Comparison of ENCODE assay signal across 8 mouse cellular contexts in genomic region chr9:71092038-71092437, GRCm38 (mm10).
A peak's percentile ranks its signal among the peaks of the same experiment; 100 is the strongest.
DNase-seq lines count a peak whose midpoint lies in the region; ATAC-seq lines count a peak whose summit lies in the region.

No protein-coding gene starts in this region.

- ATAC-seq in frontal cortex, adult (ENCODE audit: low TSS enrichment), result peak; percentile 72
- ATAC-seq in neural tube, embryonic 15.5 days (ENCODE audit: low FRiP score), result no peak
- ATAC-seq in hindbrain, embryonic 16.5 days, result 0 out of 2 replicates have a peak, but pooled peaks have one; percentile 30

- no peak overlapping the region for H3K4me3 ChIP-seq in neural tube, embryonic 15.5 days (replicated peaks)
- no peak overlapping the region for H3K4me3 ChIP-seq in hindbrain, embryonic 16.5 days (ENCODE audit: low read length)

- no peaks in the 10 kb centered on the region for H3K9me3 ChIP-seq in neural tube, embryonic 15.5 days (replicated peaks)
- H3K9me3 ChIP-seq in hindbrain, embryonic 16.5 days (ENCODE audit: control insufficient read depth, low read length), result no peaks in the 10 kb centered on the region

- no peak overlapping the region for H3K9ac ChIP-seq in neural tube, embryonic 15.5 days (replicated peaks)
- no peak overlapping the region for H3K9ac ChIP-seq in hindbrain, embryonic 16.5 days (ENCODE audit: low read depth, low read length)

- DNase-seq in frontal cortex, postnatal 25 days (ENCODE audit: low spot score in 2 of 2), result no peak
- peak; percentile 49 for DNase-seq in neural tube, embryonic 10.5 days (ENCODE audit: extremely low spot score, low spot score)
- DNase-seq in cerebellum, adult 11-12 months, result peak; percentile 39
- peak; percentile 48 for DNase-seq in lung, postnatal 25 days (ENCODE audit: low spot score)
- DNase-seq in thymus, postnatal 10 days (ENCODE audit: low spot score in 2 of 2), result peak; percentile 14 to 57

- WGBS in neural tube, embryonic 15.5 days, result 73% methylated on average over 5 of the region's 5 CpGs
- 77% methylated on average over 5 of the region's 5 CpGs for WGBS in hindbrain, embryonic 16.5 days

- no peaks in the 10 kb centered on the region for H3K27me3 ChIP-seq in neural tube, embryonic 15.5 days (replicated peaks)
- no peaks in the 10 kb centered on the region for H3K27me3 ChIP-seq in hindbrain, embryonic 16.5 days (replicated peaks; ENCODE audit: control insufficient read depth, insufficient read depth, low read length)

- H3K27ac ChIP-seq in neural tube, embryonic 15.5 days (replicated peaks), result no peak overlapping the region
- no peak overlapping the region for H3K27ac ChIP-seq in hindbrain, embryonic 16.5 days (ENCODE audit: low read depth, low read length)

- no peaks in the 10 kb centered on the region for H3K36me3 ChIP-seq in neural tube, embryonic 15.5 days
- no peaks in the 10 kb centered on the region for H3K36me3 ChIP-seq in hindbrain, embryonic 16.5 days (ENCODE audit: control insufficient read depth, insufficient read depth, low read length)

- H3K4me1 ChIP-seq in neural tube, embryonic 15.5 days, result no peaks in the 10 kb centered on the region
- H3K4me1 ChIP-seq in hindbrain, embryonic 16.5 days (ENCODE audit: control insufficient read depth, insufficient read depth, low read depth, low read length), result no peaks in the 10 kb centered on the region

- H3K4me2 ChIP-seq in neural tube, embryonic 15.5 days, result no peak overlapping the region
- no peak overlapping the region for H3K4me2 ChIP-seq in hindbrain, embryonic 16.5 days (ENCODE audit: low read length)

Comparison
In these comparisons a context has a peak if more than half of its experiments do, and no peak if none do; other contexts are left out.
1. DNase-seq: peak in neural tube, embryonic 10.5 days (single experiment), cerebellum, adult 11-12 months (single experiment), lung, postnatal 25 days (single experiment) and thymus, postnatal 10 days (2 of 2); none in frontal cortex, postnatal 25 days (0 of 2).